Mouse (Mus musculus) gastrocnemius, adult 8-10 months (tissue): ENCODE data around the gene Zmynd8. TPM values are rescaled to one million over a fixed set of nuclear protein-coding genes. Genes with fewer than 3 reads are reported as not detected.
A peak's percentile ranks its signal among the peaks of the same experiment; 100 is the strongest.

ENCODE experiments used
- DNase-seq, 2 experiments: peaks; one replicate each; pipeline ENCODE4 v3.0.0; 2022; ENCODE audit warnings: low spot score in 2 of 2
- total RNA-seq, 4 experiments: library from RNA; stranded (reverse); gene quantifications; 2 replicates each; pipeline ENCODE4 v1.2.4; 2022

The Zmynd8 gene
- total RNA-seq, 4 experiments from 2014 or later = 11.4 to 14.4 (median 13.5) TPM

- peak; percentile 83 to 92 for DNase-seq
Observed at GRCm38 (mm10) chr2:165880501-165881182, 18.2 kb downstream of the Zmynd8 start.

GRCm38 (mm10) chr2:165879403-165880178, 19.2 kb downstream of the Zmynd8 start:
- no peak for DNase-seq

- DNase-seq = no peak
Observed at GRCm38 (mm10) chr2:165878907-165879361, 19.9 kb downstream of the Zmynd8 start.

GRCm38 (mm10) chr2:165878021-165878585, 20.7 kb downstream of the Zmynd8 start:
- no peak for DNase-seq

- DNase-seq = no peak
Observed at GRCm38 (mm10) chr2:165877180-165877579, 21.6 kb downstream of the Zmynd8 start.

- no peak for DNase-seq
Observed at GRCm38 (mm10) chr2:165876201-165876918, 22.5 kb downstream of the Zmynd8 start.

GRCm38 (mm10) chr2:165875406-165875955, 23.3 kb downstream of the Zmynd8 start:
- DNase-seq = no peak

GRCm38 (mm10) chr2:165874461-165875339, 24.1 kb downstream of the Zmynd8 start:
- DNase-seq = peak; percentile 63 to 69

- DNase-seq = no peak
Observed at GRCm38 (mm10) chr2:165873777-165874176, 25.0 kb downstream of the Zmynd8 start.

GRCm38 (mm10) chr2:165873196-165873595, 25.6 kb downstream of the Zmynd8 start:
- no peak for DNase-seq

- no peak for DNase-seq
Observed at GRCm38 (mm10) chr2:165869257-165869656, 29.6 kb downstream of the Zmynd8 start.

GRCm38 (mm10) chr2:165868522-165869175, 30.2 kb downstream of the Zmynd8 start:
- no peak for DNase-seq

GRCm38 (mm10) chr2:165867549-165867948, 31.3 kb downstream of the Zmynd8 start:
- DNase-seq = no peak

- no peak for DNase-seq
Observed at GRCm38 (mm10) chr2:165866951-165867387, 31.8 kb downstream of the Zmynd8 start.

- no peak for DNase-seq
Observed at GRCm38 (mm10) chr2:165866412-165866811, 32.4 kb downstream of the Zmynd8 start.

- DNase-seq = no peak
Observed at GRCm38 (mm10) chr2:165864769-165865168, 34.0 kb downstream of the Zmynd8 start.

- DNase-seq = no peak
Observed at GRCm38 (mm10) chr2:165861683-165862594, 36.9 kb downstream of the Zmynd8 start.

- DNase-seq = no peak
Observed at GRCm38 (mm10) chr2:165860962-165861682, 37.7 kb downstream of the Zmynd8 start.
